Mouse (Mus musculus) brown adipose tissue, adult 24 weeks (tissue): ENCODE measurements around the gene Klf3. TPM values are rescaled to one million over a fixed set of nuclear protein-coding genes. Genes with fewer than 3 reads are reported as not detected.

ENCODE experiments used
- H3K27ac ChIP-seq: fragments of 200-500 bp; replicated peaks from 2 replicates; pipeline ENCODE4 v1.5.1; 2012; ENCODE audit warnings: low read depth, mild to moderate bottlenecking, low read length
- H3K4me1 ChIP-seq: fragments of 200-500 bp; 2 replicates; pipeline ENCODE4 v1.6.1; 2012; ENCODE audit warnings: low read length, mixed read lengths; ENCODE audit not compliant: control insufficient read depth, insufficient read depth, insufficient read length
- H3K4me3 ChIP-seq: fragments of 200-500 bp; 2 replicates; pipeline ENCODE4 v1.5.1; 2012; ENCODE audit warnings: low read depth, mild to moderate bottlenecking, low read length, moderate library complexity; ENCODE audit not compliant: insufficient read depth
- polyA plus RNA-seq: library from polyadenylated mRNA; stranded (reverse); fragments of >200 nt; gene quantifications from 2 replicates; pipeline ENCODE4 v1.2.4, GENCODE M21; 2012; ENCODE audit not compliant: missing spikeins, insufficient read depth, insufficient read length

The Klf3 gene
- polyA plus RNA-seq, 1 experiment: 33.5 TPM

GRCm38 (mm10) chr5:64805873-64806505 is 2.8 kb downstream of the Klf3 start:
- peak overlapping the region; percentile 99 for H3K27ac ChIP-seq
- H3K4me1 ChIP-seq: peaks cover 27% of the 10 kb centered on the region

GRCm38 (mm10) chr5:64806600-64806999 is 3.4 kb downstream of the Klf3 start:
- Histone ChIP-seq H3K4me1 (peaks cover 29% of the 10 kb centered on the region), H3K4me3 (peak overlapping the region; percentile 57), H3K27ac (peak overlapping the region; percentile 99)

More at GRCm38 (mm10) chr5:64805873-64806505, 2.8 kb downstream of the Klf3 start:
- peak overlapping the region; percentile 57 for H3K4me3 ChIP-seq

GRCm38 (mm10) chr5:64807159-64807558 is 4.0 kb downstream of the Klf3 start:
- Histone ChIP-seq H3K27ac (peak overlapping the region; percentile 59; the same call in 1 of the 2 replicates), H3K4me1 (peaks cover 29% of the 10 kb centered on the region), H3K4me3 (no peak overlapping the region)

- Histone ChIP-seq H3K4me3 (no peak overlapping the region; the same call in 1 of the 2 replicates), H3K4me1 (peaks cover 29% of the 10 kb centered on the region)
These were observed 4.4 kb downstream of the Klf3 start for GRCm38 (mm10) chr5:64807603-64808002.

GRCm38 (mm10) chr5:64808106-64809010 is 5.2 kb downstream of the Klf3 start:
- Histone ChIP-seq H3K27ac (peak overlapping the region; percentile 94), H3K4me3 (peak overlapping the region; percentile 34), H3K4me1 (peaks cover 29% of the 10 kb centered on the region)

More at GRCm38 (mm10) chr5:64807603-64808002, 4.4 kb downstream of the Klf3 start:
- peak overlapping the region; percentile 94 for H3K27ac ChIP-seq

GRCm38 (mm10) chr5:64809257-64809656 is 6.1 kb downstream of the Klf3 start:
- Histone ChIP-seq H3K4me1 (peaks cover 29% of the 10 kb centered on the region), H3K4me3 (peak overlapping the region; percentile 34; the same call in 1 of the 2 replicates), H3K27ac (peak overlapping the region; percentile 94)

GRCm38 (mm10) chr5:64809864-64810263 is 6.7 kb downstream of the Klf3 start:
- H3K4me3 ChIP-seq: no peak overlapping the region

GRCm38 (mm10) chr5:64810860-64811499 is 7.8 kb downstream of the Klf3 start:
- peaks cover 30% of the 10 kb centered on the region for H3K4me1 ChIP-seq
- H3K27ac ChIP-seq: peak overlapping the region; percentile 94
- peak overlapping the region; percentile 10; the same call in 1 of the 2 replicates for H3K4me3 ChIP-seq

More at GRCm38 (mm10) chr5:64809864-64810263, 6.7 kb downstream of the Klf3 start:
- H3K27ac ChIP-seq: peak overlapping the region; percentile 94
- H3K4me1 ChIP-seq: peaks cover 29% of the 10 kb centered on the region

GRCm38 (mm10) chr5:64811500-64812123 is 8.4 kb downstream of the Klf3 start:
- Histone ChIP-seq H3K4me3 (peak overlapping the region; percentile 57), H3K27ac (peak overlapping the region; percentile 94), H3K4me1 (peaks cover 31% of the 10 kb centered on the region)

GRCm38 (mm10) chr5:64812124-64812982 is 9.2 kb downstream of the Klf3 start:
- Histone ChIP-seq H3K27ac (peak overlapping the region; percentile 94), H3K4me3 (peak overlapping the region; percentile 57), H3K4me1 (peaks cover 30% of the 10 kb centered on the region)

- Histone ChIP-seq H3K4me3 (peak overlapping the region; percentile 57), H3K4me1 (peaks cover 30% of the 10 kb centered on the region), H3K27ac (peak overlapping the region; percentile 94)
These were observed 9.8 kb downstream of the Klf3 start for GRCm38 (mm10) chr5:64812983-64813304.

- Histone ChIP-seq H3K27ac (no peak overlapping the region), H3K4me1 (peaks cover 30% of the 10 kb centered on the region), H3K4me3 (no peak overlapping the region)
These were observed 10.2 kb downstream of the Klf3 start for GRCm38 (mm10) chr5:64813361-64813760.

GRCm38 (mm10) chr5:64814416-64814815 is 11.2 kb downstream of the Klf3 start:
- no peak overlapping the region for H3K4me3 ChIP-seq
- H3K4me1 ChIP-seq: peaks cover 23% of the 10 kb centered on the region
- no peak overlapping the region for H3K27ac ChIP-seq

- Histone ChIP-seq H3K27ac (no peak overlapping the region), H3K4me3 (no peak overlapping the region), H3K4me1 (peaks cover 12% of the 10 kb centered on the region)
These were observed 12.4 kb downstream of the Klf3 start for GRCm38 (mm10) chr5:64815631-64816030.
